In the genomic region with DNA sequence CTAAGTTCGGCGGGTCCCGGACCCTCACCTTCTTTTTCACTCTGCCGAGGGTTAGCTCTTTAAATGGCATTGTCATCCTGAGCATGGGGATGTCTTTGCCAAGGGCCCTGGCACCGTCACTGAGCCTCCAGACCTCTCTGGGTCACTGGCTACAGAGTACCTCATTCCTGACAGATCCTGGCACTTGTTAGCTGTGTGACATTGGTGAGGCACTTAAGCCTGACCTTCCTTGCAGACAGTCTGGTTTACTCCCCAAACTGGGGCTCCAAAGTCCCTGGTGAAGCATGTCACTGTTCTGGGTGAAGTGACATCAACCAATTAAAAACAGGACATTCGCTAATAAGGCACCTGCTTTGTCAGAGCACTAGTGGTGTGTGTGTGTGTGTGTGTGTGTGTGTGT, we compare ENCODE assay signal across 19 mouse cellular contexts.
A peak's percentile ranks its signal among the peaks of the same experiment; 100 is the strongest.
DNase-seq lines count a peak whose midpoint lies in the region; TF ChIP-seq lines count a peak whose summit lies in the region.
"Had no signal": no experiment of that assay in that cellular context is flagged by ENCODE, and none has a peak within 500 bp of the region (broad histone marks: within the 10 kb centered on the region; RNA-seq: fewer than 3 reads in every experiment).

No protein-coding gene starts in this region.

- no peaks in the 10 kb centered on the region for H3K27me3 ChIP-seq in ES-Bruce4 (ENCODE audit: control insufficient read depth, insufficient read depth, low read length, poor library complexity, severe bottlenecking)
- H3K27me3 ChIP-seq: forebrain, embryonic 13.5 days; heart, embryonic 13.5 days; hindbrain, embryonic 12.5 days; Patski had no signal

- 0 out of 2 replicates have a peak overlapping the region, but pooled peaks have one; percentile 16 for H3K27ac ChIP-seq in gastrocnemius, adult 2 months
- no peak overlapping the region for H3K27ac ChIP-seq in ES-Bruce4 (ENCODE audit: insufficient read depth, low read length)
- H3K27ac ChIP-seq: embryonic facial prominence, embryonic 10.5 days; forebrain, embryonic 13.5 days; heart, embryonic 13.5 days; hindbrain, embryonic 12.5 days had no signal

- intact Hi-C loops in gastrocnemius, adult 2 months (cut with DNase I), result no loop called here
- intact Hi-C loops in heart, postnatal 14 days (cut with DNase I), result no loop called here

- no peaks in the 10 kb centered on the region for H3K36me3 ChIP-seq in ES-Bruce4 (ENCODE audit: control insufficient read depth, insufficient read depth, low read length, poor library complexity, severe bottlenecking)
- H3K36me3 ChIP-seq: embryonic facial prominence, embryonic 10.5 days; heart, embryonic 13.5 days; hindbrain, embryonic 12.5 days had no signal

- no peaks in the 10 kb centered on the region for H3K4me1 ChIP-seq in ES-Bruce4 (ENCODE audit: control insufficient read depth, insufficient read depth, low read length)
- H3K4me1 ChIP-seq: embryonic facial prominence, embryonic 10.5 days; forebrain, embryonic 13.5 days; heart, embryonic 13.5 days; hindbrain, embryonic 12.5 days had no signal

- TF ChIP-seq CTCF in gastrocnemius, adult 2 months (IDR thresholded peaks at IDR 0.05), result no peak
- TF ChIP-seq CTCF in ES-Bruce4 (IDR thresholded peaks at IDR 0.05; ENCODE audit: low read depth, low read length), result no peak

- no peak overlapping the region for H3K4me3 ChIP-seq in gastrocnemius, adult 2 months
- H3K4me3 ChIP-seq in ES-Bruce4 (ENCODE audit: low read depth, low read length), result peak overlapping the region; percentile 22
- H3K4me3 ChIP-seq: embryonic facial prominence, embryonic 10.5 days; forebrain, embryonic 13.5 days; heart, adult 2 months; heart, embryonic 13.5 days; hindbrain, embryonic 12.5 days had no signal

- no peak for TF ChIP-seq POLR2A in ES-Bruce4 (IDR thresholded peaks at IDR 0.05; ENCODE audit: insufficient read depth, low read length)

- DNase-seq in gastrocnemius, adult 2 months, result no peak
- DNase-seq in gastrocnemius, postnatal 10 days, result no peak
- DNase-seq in heart, postnatal 4 days, result peak; percentile 19
- DNase-seq in heart, postnatal 14 days, result no peak
- peak; percentile 57 for DNase-seq in R1 (ENCODE audit: low read depth, low spot score)
- DNase-seq in frontal cortex, postnatal 36 days (ENCODE audit: low spot score in 2 of 2), result no peak
- DNase-seq: cerebellum, adult 18-20 months; cerebellum, postnatal 10 days; forebrain, postnatal 0 days; heart, postnatal 36 days; kidney, adult 9 months; kidney, postnatal 10 days had no signal

- no peak overlapping the region for H3K9ac ChIP-seq in ES-Bruce4 (ENCODE audit: low read depth, poor library complexity, severe bottlenecking)
- H3K9ac ChIP-seq: forebrain, embryonic 13.5 days; forebrain, postnatal 0 days; heart, embryonic 13.5 days; hindbrain, embryonic 12.5 days had no signal

- TF ChIP-seq EP300 in ES-Bruce4 (IDR thresholded peaks at IDR 0.05; ENCODE audit: insufficient read depth, low read depth, low read length), result no peak

- H3K9me3 ChIP-seq in ES-Bruce4 (replicated peaks; ENCODE audit: control insufficient read depth, insufficient read depth, low read length, poor library complexity, severe bottlenecking), result no peaks in the 10 kb centered on the region
- H3K9me3 ChIP-seq: embryonic facial prominence, embryonic 10.5 days; heart, embryonic 13.5 days; hindbrain, embryonic 12.5 days had no signal

Comparison
In these comparisons a context has a peak if more than half of its experiments do, and no peak if none do; other contexts are left out.
1. DNase-seq: peak in heart, postnatal 4 days (single experiment) and R1 (single experiment); none in gastrocnemius, adult 2 months (single experiment), gastrocnemius, postnatal 10 days (single experiment), heart, postnatal 14 days (0 of 2) and frontal cortex, postnatal 36 days (0 of 2).